Mouse (Mus musculus) C2C12 (cell line): ENCODE data around the gene Olfr1417. TPM values are rescaled to one million over a fixed set of nuclear protein-coding genes. Genes with fewer than 3 reads are reported as not detected.

Source experiments
- H3K27me3 ChIP-seq: one replicate; pipeline ENCODE4 v1.6.1; 2011; ENCODE audit not compliant: control insufficient read depth, insufficient read depth, insufficient read length
- H3K36me3 ChIP-seq: one replicate; pipeline ENCODE4 v1.6.1; 2011; ENCODE audit not compliant: control insufficient read depth, insufficient read depth
- H3K4me3 ChIP-seq: one replicate; pipeline ENCODE4 v1.5.1; 2011; ENCODE audit warnings: mild to moderate bottlenecking, control low read depth; ENCODE audit not compliant: poor library complexity, insufficient read depth, severe bottlenecking
- H3K79me2 ChIP-seq: one replicate; pipeline ENCODE4 v1.6.1; 2011; ENCODE audit not compliant: control insufficient read depth, insufficient read depth
- H3K79me3 ChIP-seq: one replicate; pipeline ENCODE4 v1.6.1; 2011; ENCODE audit warnings: low read depth, control low read depth
- H3ac ChIP-seq: one replicate; pipeline ENCODE3; 2011; ENCODE audit warnings: low read depth; ENCODE audit not compliant: control insufficient read depth, insufficient read length
- CEBPB ChIP-seq: IDR thresholded peaks from one replicate; pipeline ENCODE4 v1.6.1; 2011; ENCODE audit warnings: low read depth, mild to moderate bottlenecking, control low read depth, moderate library complexity
- CTCF ChIP-seq: IDR thresholded peaks from one replicate; pipeline ENCODE4 v1.5.1; 2011; ENCODE audit not compliant: control insufficient read depth, insufficient read depth, insufficient read length
- FOSL1 ChIP-seq: IDR thresholded peaks from one replicate; pipeline ENCODE4 v1.8.0; 2011; ENCODE audit warnings: mild to moderate bottlenecking, low read length; ENCODE audit not compliant: poor library complexity, insufficient read depth, severe bottlenecking
- MAX ChIP-seq: IDR thresholded peaks from one replicate; pipeline ENCODE4 v1.6.1; 2011; ENCODE audit warnings: mild to moderate bottlenecking, control low read depth
- MYOD1 ChIP-seq: IDR thresholded peaks from one replicate; pipeline ENCODE4 v1.6.1; 2011; ENCODE audit warnings: low read depth; ENCODE audit not compliant: control insufficient read depth, insufficient read length
- MYOG ChIP-seq: IDR thresholded peaks from one replicate; pipeline ENCODE4 v1.6.1; 2011; ENCODE audit not compliant: control insufficient read depth, insufficient read length; ENCODE audit errors: extremely low read depth
- USF1 ChIP-seq: IDR thresholded peaks from one replicate; pipeline ENCODE4 v1.6.1; 2011; ENCODE audit warnings: low read depth, mild to moderate bottlenecking, control low read depth, moderate library complexity
- polyA plus RNA-seq: library from polyadenylated mRNA; unstranded; fragments of >200 nt; fragmentation: generic; extraction: Trizol; gene quantifications from one replicate; pipeline ENCODE4 v1.2.1, GENCODE M21; 2012; ENCODE audit warnings: missing spikeins

Gene Olfr1417
- polyA plus RNA-seq, 1 experiment, result not detected

DNA sequence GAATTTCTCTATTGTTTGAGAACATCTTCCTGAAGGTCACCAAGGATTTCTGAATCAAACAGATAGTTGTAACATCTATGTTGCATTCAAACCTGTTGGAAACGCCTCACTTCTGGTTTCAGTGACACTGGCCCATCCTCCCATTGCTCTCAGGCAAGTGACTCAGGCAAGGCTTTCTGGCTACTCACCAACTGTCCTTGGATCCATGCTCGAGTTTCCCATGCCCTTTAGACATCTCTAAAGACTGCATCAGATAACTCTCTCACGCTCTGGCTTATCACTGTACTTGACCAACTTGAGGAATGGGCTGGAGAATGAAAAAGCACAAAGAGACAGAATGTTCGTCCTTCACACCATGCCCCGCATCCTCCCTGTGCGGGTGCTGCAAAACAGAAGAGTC lies 17.5 kb upstream of the Olfr1417 start:
- Histone ChIP-seq H3K27me3 (no peaks in the 10 kb centered on the region), H3ac (no peak overlapping the region), H3K4me3 (no peak overlapping the region), H3K79me3 (no peaks in the 10 kb centered on the region), H3K79me2 (no peaks in the 10 kb centered on the region), H3K36me3 (no peaks in the 10 kb centered on the region)
- TF ChIP-seq MYOG (no peak), CEBPB (no peak), MYOD1 (no peak), FOSL1 (no peak), USF1 (no peak), MAX (no peak), CTCF (no peak)

DNA sequence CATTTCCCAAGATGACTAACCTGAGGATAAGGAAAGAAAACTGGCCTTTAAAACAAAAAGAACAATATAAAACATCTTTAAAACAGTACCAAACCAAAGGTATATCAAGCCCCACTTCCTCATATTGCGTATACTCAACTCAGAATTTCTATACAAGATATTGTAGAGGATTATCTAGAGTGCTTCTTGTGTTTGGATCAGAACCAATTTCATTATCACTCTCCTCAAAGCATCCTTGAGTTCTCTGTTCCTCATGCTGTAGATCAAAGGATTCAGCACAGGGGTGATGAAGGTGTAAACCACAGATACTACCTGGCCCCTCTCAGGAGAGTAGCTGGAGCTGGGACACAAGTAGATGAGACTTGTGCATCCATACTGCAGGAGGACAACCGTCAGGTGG lies 15.8 kb upstream of the Olfr1417 start:
- TF ChIP-seq MYOG (no peak), USF1 (no peak), MYOD1 (no peak), MAX (no peak), CTCF (no peak), CEBPB (no peak), FOSL1 (no peak)
- Histone ChIP-seq H3K79me2 (no peaks in the 10 kb centered on the region), H3K36me3 (no peaks in the 10 kb centered on the region), H3K4me3 (no peak overlapping the region), H3K79me3 (no peaks in the 10 kb centered on the region), H3ac (no peak overlapping the region), H3K27me3 (no peaks in the 10 kb centered on the region)

DNA sequence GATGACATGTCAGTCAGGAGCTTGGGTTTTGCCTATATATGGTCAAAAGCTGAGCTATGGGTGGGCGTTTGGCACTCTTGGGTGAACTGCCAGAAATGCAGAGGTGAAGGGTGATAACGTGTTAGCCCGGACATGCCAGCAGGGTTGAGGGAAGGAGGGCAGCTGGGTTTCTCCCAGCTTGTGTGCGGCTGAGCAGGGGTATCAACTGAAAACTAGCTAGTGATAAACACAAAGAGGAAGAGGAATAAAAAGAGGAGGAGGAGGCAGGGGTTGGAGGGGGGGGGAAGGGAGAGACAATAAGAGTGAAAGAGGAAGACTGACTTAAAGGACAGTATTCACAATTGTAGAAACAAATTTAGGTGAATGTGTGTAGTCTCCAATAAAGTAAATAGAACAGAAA lies 13.6 kb upstream of the Olfr1417 start:
- TF ChIP-seq MYOD1, result no peak
- TF ChIP-seq MYOG, result no peak
- no peak for TF ChIP-seq FOSL1
- no peak for TF ChIP-seq USF1
- TF ChIP-seq MAX, result no peak
- no peak for TF ChIP-seq CTCF
- no peak for TF ChIP-seq CEBPB
- Histone ChIP-seq H3K4me3 (no peak overlapping the region), H3K36me3 (no peaks in the 10 kb centered on the region), H3K79me2 (no peaks in the 10 kb centered on the region), H3ac (no peak overlapping the region), H3K79me3 (no peaks in the 10 kb centered on the region), H3K27me3 (no peaks in the 10 kb centered on the region)

DNA sequence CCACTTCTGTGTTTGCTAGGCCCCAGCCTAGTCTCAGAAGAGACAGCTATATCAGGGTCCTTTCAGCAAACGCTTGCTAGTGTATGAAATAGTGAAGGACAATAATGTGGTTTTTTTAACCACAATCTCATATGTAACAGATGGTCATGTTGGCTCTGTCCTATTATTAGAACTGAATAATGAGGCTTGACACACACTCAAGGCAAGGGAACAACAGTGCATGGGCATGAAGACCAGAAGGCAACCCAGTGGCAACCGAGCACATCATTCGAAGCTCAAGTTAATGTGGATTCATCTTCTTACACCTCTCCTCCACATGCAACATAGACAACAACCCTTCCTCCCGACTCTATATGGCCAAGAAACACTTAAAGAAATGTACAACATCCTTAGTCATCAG lies 7.3 kb upstream of the Olfr1417 start:
- Histone ChIP-seq H3K79me2 (no peaks in the 10 kb centered on the region), H3K36me3 (no peaks in the 10 kb centered on the region), H3ac (no peak overlapping the region), H3K4me3 (no peak overlapping the region), H3K79me3 (no peaks in the 10 kb centered on the region), H3K27me3 (no peaks in the 10 kb centered on the region)
- TF ChIP-seq MAX, result no peak
- no peak for TF ChIP-seq FOSL1
- no peak for TF ChIP-seq CTCF
- no peak for TF ChIP-seq USF1
- TF ChIP-seq CEBPB, result no peak

DNA sequence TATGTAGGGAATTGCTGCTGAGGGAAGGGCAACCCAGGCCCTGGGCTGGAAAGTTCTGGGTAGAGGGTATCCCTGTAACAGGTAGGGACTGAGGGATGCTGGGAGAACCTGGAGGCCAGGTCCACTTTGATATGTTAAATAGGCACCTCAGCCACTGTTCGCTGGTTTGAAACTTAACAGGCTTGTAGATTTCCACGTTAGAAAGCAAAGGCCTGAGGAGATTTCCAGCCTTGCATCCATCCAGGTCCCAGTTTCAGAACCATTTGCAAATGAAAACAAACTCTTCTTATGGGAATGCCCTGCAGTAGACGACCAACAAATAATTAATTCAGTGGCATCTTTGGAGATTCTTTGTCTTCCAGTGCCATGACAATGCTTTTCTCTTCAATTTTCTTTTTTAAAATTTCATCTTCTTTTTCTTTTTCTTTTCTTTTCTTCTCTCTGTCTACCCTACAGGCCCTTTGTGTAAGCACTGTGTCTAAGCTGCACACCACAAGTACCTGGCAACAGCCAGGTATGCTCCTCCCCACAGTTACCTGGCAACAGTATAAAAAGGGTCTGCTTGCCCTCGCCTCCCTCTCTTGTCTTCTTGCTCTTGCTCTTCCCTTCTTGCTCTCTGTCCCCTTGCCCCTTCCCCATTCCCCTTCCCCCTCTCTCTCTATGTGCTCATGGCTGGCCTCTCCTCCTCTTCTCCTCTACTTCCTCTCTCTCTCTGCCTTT lies 15.5 kb downstream of the Olfr1417 start:
- TF ChIP-seq CTCF, result no peak
- TF ChIP-seq FOSL1, result no peak
- TF ChIP-seq USF1, result no peak
- Histone ChIP-seq H3K79me3 (no peaks in the 10 kb centered on the region), H3K36me3 (no peaks in the 10 kb centered on the region), H3K4me3 (no peak overlapping the region), H3K79me2 (no peaks in the 10 kb centered on the region), H3ac (no peak overlapping the region), H3K27me3 (no peaks in the 10 kb centered on the region)

DNA sequence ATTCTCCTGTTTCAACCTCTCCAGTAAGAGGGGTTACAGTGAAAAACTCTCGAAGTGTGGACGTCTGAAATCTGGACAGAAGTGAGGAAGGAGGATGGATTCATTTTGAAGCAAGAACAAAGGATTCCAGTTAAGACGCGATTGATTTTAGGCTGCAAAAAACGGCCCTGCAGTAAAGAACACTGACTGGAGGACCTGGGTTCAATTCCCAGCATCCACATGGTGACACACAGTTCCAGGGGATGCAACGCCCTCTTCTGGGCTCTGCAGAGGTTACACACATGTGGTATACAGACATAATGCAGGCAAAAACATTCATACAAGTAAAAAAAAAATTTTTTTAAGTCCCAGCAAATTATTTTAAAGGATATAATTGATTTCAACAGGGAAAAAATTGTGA lies 18.8 kb downstream of the Olfr1417 start:
- Histone ChIP-seq H3K27me3 (no peaks in the 10 kb centered on the region), H3K79me2 (no peaks in the 10 kb centered on the region), H3K4me3 (no peak overlapping the region), H3ac (no peak overlapping the region), H3K79me3 (no peaks in the 10 kb centered on the region), H3K36me3 (no peaks in the 10 kb centered on the region)
- TF ChIP-seq USF1 (no peak), MAX (no peak), FOSL1 (no peak), CTCF (no peak), MYOG (no peak), CEBPB (no peak), MYOD1 (no peak)
